Mouse (Mus musculus) stomach, postnatal 0 days (tissue): ENCODE measurements around the gene Rhcg.

Experiments used
- CTCF ChIP-seq: IDR thresholded peaks from 2 replicates; pipeline ENCODE4 v1.5.1; 2016; ENCODE audit warnings: antibody characterized with exemption, low read depth, mild to moderate bottlenecking, moderate library complexity
- EP300 ChIP-seq: optimal IDR thresholded peaks from 2 replicates; pipeline ENCODE3; 2016; ENCODE audit warnings: antibody characterized with exemption

GRCm38 (mm10) chr7:79607263-79607921 is 10.1 kb downstream of the Rhcg start:
- TF ChIP-seq CTCF (no peak), EP300 (no peak)
